Mouse (Mus musculus) hindbrain, postnatal 0 days (tissue): ENCODE measurements at regions not wholly inside any gene's neighbourhood (a gene's known extent, or its start where the extent isn't known, plus 50 kb on each side); places are given as distances from the start of the nearest gene placed in this dataset.
A peak's percentile ranks its signal among the peaks of the same experiment; 100 is the strongest.

ENCODE experiments used
- ATAC-seq: fragments of 200-750 bp; cut with Nextera tagmentation; 2 replicates; pipeline ENCODE4 v1.8.0; 2017; ENCODE audit warnings: mild to moderate bottlenecking, moderate TSS enrichment, moderate library complexity
- DNase-seq: peaks from one replicate; pipeline ENCODE4 v3.0.0-alpha.2; 2015; ENCODE audit warnings: low spot score
- H3K27ac ChIP-seq: fragments of 300-500 bp; sonication (generic); 2 replicates; pipeline ENCODE4 v1.5.1; 2014; ENCODE audit warnings: mild to moderate bottlenecking
- H3K27me3 ChIP-seq: fragments of 300-500 bp; sonication (generic); 2 replicates; pipeline ENCODE4 v1.6.1; 2014; ENCODE audit warnings: low read length, mixed read lengths; ENCODE audit not compliant: insufficient read depth
- H3K36me3 ChIP-seq: fragments of 300-500 bp; sonication (generic); 2 replicates; pipeline ENCODE4 v1.6.1; 2014; ENCODE audit warnings: low read length, mixed read lengths; ENCODE audit not compliant: insufficient read depth
- H3K4me1 ChIP-seq: fragments of 300-500 bp; sonication (generic); 2 replicates; pipeline ENCODE4 v1.6.1; 2014; ENCODE audit warnings: antibody characterized with exemption, low read length, mixed read lengths; ENCODE audit not compliant: insufficient read depth
- H3K4me2 ChIP-seq: fragments of 300-500 bp; sonication (generic); 2 replicates; pipeline ENCODE4 v1.6.1; 2014; ENCODE audit warnings: low read depth, mild to moderate bottlenecking, low read length, moderate library complexity, mixed read lengths
- H3K4me3 ChIP-seq: fragments of 300-500 bp; sonication (generic); 2 replicates; pipeline ENCODE4 v1.5.1; 2014; ENCODE audit warnings: low read length
- H3K9ac ChIP-seq: fragments of 300-500 bp; sonication (generic); replicated peaks from 2 replicates; pipeline ENCODE4 v1.6.1; 2014; ENCODE audit warnings: mild to moderate bottlenecking, low read length, moderate library complexity, mixed read lengths
- H3K9me3 ChIP-seq: fragments of 300-500 bp; sonication (generic); 2 replicates; pipeline ENCODE4 v1.6.1; 2016; ENCODE audit warnings: low read length, mixed read lengths
- CTCF ChIP-seq: IDR thresholded peaks from 2 replicates; pipeline ENCODE4 v1.5.1; 2016; ENCODE audit warnings: antibody characterized with exemption, control low read depth, low read depth
- WGBS: fragments of 180-500 bp; shearing (Covaris S2); extraction: QIAGEN DNeasy Blood & Tissue Kit; methylation state at CpG from one replicate; pipeline ENCODE4 v1.1.7; 2014; 5-methylcytosine and 5-hydroxymethylcytosine counted together

DNA sequence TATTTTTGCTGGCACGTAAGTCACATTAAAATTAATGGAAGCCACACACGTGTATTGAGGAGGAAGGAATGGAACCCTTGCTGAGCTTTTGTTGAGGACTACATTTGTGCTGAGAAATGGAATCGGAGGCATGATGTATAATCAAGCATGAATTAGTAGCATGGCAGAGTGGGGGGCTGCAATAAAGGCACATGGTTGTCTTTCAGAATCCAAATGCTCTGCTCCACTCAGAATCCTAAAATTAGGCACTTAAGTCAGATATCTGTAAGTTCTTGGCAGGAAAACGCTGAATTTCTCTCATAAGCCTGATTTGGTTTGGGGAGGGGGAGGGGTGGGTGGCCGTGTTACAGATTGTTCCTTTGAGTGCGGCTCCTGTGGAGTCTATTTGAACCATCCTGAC is 164.7 kb upstream of the Spats2l start:
- H3K4me1 ChIP-seq: no peaks in the 10 kb centered on the region
- H3K4me3 ChIP-seq: no peak overlapping the region
- H3K27ac ChIP-seq: no peak overlapping the region
- no peak overlapping the region for H3K9ac ChIP-seq
- no peak for ATAC-seq
- no peak overlapping the region for H3K4me2 ChIP-seq
- TF ChIP-seq CTCF: no peak
- H3K27me3 ChIP-seq: no peaks in the 10 kb centered on the region
- no peak for DNase-seq
- 18% methylated on average over 6 of the region's 6 CpGs for whole genome bisulfite sequencing
- no peaks in the 10 kb centered on the region for H3K9me3 ChIP-seq
- H3K36me3 ChIP-seq: no peaks in the 10 kb centered on the region

DNA sequence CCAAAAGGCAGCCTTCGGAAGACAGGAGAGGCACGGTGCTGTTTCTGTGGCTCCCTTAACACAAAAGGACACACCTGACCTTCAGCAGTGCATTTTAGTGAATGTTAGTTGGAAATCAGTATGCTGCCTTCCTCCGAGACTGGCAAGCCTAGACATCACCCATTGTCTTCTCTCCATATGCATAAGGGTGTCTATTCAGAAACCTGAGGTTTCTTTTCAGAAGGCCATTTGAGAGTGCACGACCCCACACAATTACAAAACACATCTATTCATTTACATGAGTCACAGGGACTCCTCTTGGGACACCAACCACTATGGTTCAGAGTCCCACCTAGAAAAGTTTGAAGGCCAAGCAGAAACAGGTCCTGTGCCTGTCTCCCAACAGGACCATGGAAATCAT is 161.8 kb upstream of the Spats2l start:
- no peak overlapping the region for H3K4me3 ChIP-seq
- H3K4me2 ChIP-seq: no peak overlapping the region
- H3K9me3 ChIP-seq: no peaks in the 10 kb centered on the region
- H3K9ac ChIP-seq: no peak overlapping the region
- no peaks in the 10 kb centered on the region for H3K4me1 ChIP-seq
- DNase-seq (no peak), ATAC-seq (no peak)
- no peaks in the 10 kb centered on the region for H3K27me3 ChIP-seq
- TF ChIP-seq CTCF: no peak
- no peaks in the 10 kb centered on the region for H3K36me3 ChIP-seq
- WGBS: 43% methylated on average over 4 of the region's 4 CpGs
- H3K27ac ChIP-seq: no peak overlapping the region

GRCm38 (mm10) chr1:57612931-57613804 is 160.8 kb upstream of the Spats2l start:
- DNase-seq (peak; percentile 18), ATAC-seq (peak; percentile 36; the same call in 1 of the 2 replicates)
- 25% methylated on average over 17 of the region's 17 CpGs for WGBS
- H3K9ac ChIP-seq: no peak overlapping the region
- no peak overlapping the region for H3K4me3 ChIP-seq
- no peaks in the 10 kb centered on the region for H3K4me1 ChIP-seq
- H3K36me3 ChIP-seq: no peaks in the 10 kb centered on the region
- TF ChIP-seq CTCF: no peak
- H3K9me3 ChIP-seq: no peaks in the 10 kb centered on the region
- H3K27ac ChIP-seq: no peak overlapping the region
- H3K27me3 ChIP-seq: no peaks in the 10 kb centered on the region
- H3K4me2 ChIP-seq: peak overlapping the region; percentile 33

DNA sequence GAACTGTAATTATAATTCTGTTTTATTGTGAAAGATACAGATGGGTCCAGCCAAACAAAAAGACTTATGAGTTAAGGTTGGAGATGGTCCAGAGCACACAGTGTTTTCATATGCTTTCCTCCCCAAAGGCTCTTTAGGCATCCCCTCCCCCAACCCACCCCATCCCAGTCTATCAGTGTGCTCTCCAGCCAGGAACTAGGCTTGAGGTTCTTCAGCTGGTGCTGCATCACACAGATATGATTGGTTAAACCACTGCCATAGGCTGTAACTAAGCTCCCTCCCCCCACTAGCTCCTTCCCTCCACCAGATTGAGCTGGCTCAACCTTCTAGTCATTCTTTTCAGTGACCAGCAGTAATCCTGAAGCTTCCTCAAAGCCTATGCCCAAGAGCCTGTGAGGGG is 158.8 kb upstream of the Spats2l start:
- no peaks in the 10 kb centered on the region for H3K4me1 ChIP-seq
- H3K4me2 ChIP-seq: no peak overlapping the region
- no peaks in the 10 kb centered on the region for H3K36me3 ChIP-seq
- no peak for ATAC-seq
- no peak for TF ChIP-seq CTCF
- H3K4me3 ChIP-seq: no peak overlapping the region
- H3K9me3 ChIP-seq: no peaks in the 10 kb centered on the region
- no peak overlapping the region for H3K9ac ChIP-seq
- no peak overlapping the region for H3K27ac ChIP-seq
- DNase-seq: no peak
- H3K27me3 ChIP-seq: no peaks in the 10 kb centered on the region

DNA sequence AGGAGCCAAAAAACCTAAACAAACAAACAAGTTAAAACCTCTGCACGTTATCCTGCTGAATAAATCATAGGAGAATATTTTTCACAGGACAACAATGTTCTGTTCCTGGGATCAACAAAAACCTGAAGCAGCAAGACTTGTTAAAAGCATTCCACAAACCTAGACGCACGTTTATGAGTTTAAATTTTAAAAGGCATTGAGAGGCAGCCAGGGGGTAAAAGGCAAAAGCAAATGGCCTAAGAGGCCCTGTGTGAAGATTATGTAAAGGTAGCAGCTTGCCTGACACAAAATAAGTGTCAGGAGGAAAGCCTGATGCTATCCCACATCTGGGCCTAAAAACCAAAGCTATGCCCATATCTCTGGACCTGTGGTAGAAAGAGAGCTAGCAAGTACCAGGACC is 156.6 kb upstream of the Spats2l start:
- TF ChIP-seq CTCF: no peak
- no peak overlapping the region for H3K9ac ChIP-seq
- no peak for ATAC-seq
- H3K4me2 ChIP-seq: no peak overlapping the region
- no peaks in the 10 kb centered on the region for H3K9me3 ChIP-seq
- no peaks in the 10 kb centered on the region for H3K4me1 ChIP-seq
- no peak for DNase-seq
- H3K27ac ChIP-seq: no peak overlapping the region
- H3K27me3 ChIP-seq: no peaks in the 10 kb centered on the region
- H3K4me3 ChIP-seq: no peak overlapping the region
- WGBS: 87% methylated on average over 3 of the region's 3 CpGs
- H3K36me3 ChIP-seq: no peaks in the 10 kb centered on the region

- no peak overlapping the region for H3K9ac ChIP-seq
- H3K9me3 ChIP-seq: no peaks in the 10 kb centered on the region
- H3K4me3 ChIP-seq: no peak overlapping the region
- H3K4me2 ChIP-seq: no peak overlapping the region
- 77% methylated on average over 9 of the region's 9 CpGs for WGBS
- no peaks in the 10 kb centered on the region for H3K36me3 ChIP-seq
- no peak overlapping the region for H3K27ac ChIP-seq
- DNase-seq: no peak
- no peak for ATAC-seq
- TF ChIP-seq CTCF: no peak
- no peaks in the 10 kb centered on the region for H3K4me1 ChIP-seq
- H3K27me3 ChIP-seq: no peaks in the 10 kb centered on the region
Measured at GRCm38 (mm10) chr1:57622561-57622960, 151.4 kb upstream of the Spats2l start.

DNA sequence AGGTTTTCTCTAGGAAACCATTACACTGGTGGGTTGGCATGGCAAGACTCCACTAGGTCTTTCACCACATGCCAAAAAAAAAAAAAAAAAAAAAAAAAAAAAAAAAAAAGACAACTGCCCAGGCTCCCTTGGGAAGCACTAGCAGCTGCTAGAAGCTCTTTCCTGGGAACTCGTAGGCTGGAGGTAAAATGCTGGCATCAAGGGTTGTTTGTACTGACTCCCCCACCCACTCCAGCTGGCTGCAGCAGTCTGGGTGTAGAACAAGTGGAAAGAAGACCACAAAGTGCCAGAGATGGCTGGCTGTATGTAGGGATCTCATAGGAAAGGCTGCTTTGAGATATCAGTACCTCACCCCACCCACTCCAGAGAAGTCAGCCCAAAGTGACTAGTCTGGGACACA is 140.0 kb upstream of the Spats2l start:
- TF ChIP-seq CTCF: no peak
- Histone ChIP-seq H3K4me1 (no peaks in the 10 kb centered on the region), H3K9ac (no peak overlapping the region), H3K4me2 (no peak overlapping the region), H3K36me3 (no peaks in the 10 kb centered on the region), H3K4me3 (no peak overlapping the region), H3K9me3 (no peaks in the 10 kb centered on the region), H3K27me3 (no peaks in the 10 kb centered on the region), H3K27ac (no peak overlapping the region)
- WGBS: 15% methylated on average over 1 of the region's 1 CpGs
- ATAC-seq: peak; percentile 21; the same call in 1 of the 2 replicates
- DNase-seq: peak; percentile 36
